Mouse (Mus musculus) testis, adult 2 months (tissue): Measurements from ENCODE around the gene Endou. TPM values are rescaled to one million over a fixed set of nuclear protein-coding genes. Genes with fewer than 3 reads are reported as not detected.

Source experiments
- H3K27ac ChIP-seq: fragments of 200-500 bp; 2 replicates; pipeline ENCODE4 v1.5.1; 2012; ENCODE audit warnings: low read depth, low read length; ENCODE audit not compliant: control insufficient read depth, insufficient read depth
- H3K27me3 ChIP-seq: fragments of 200-500 bp; 2 replicates; pipeline ENCODE4 v1.6.1; 2012; ENCODE audit warnings: mild to moderate bottlenecking, low read length, moderate library complexity; ENCODE audit not compliant: control insufficient read depth, insufficient read depth
- H3K36me3 ChIP-seq: fragments of 200-500 bp; 2 replicates; pipeline ENCODE4 v1.6.1; 2012; ENCODE audit warnings: mild to moderate bottlenecking, low read length; ENCODE audit not compliant: control insufficient read depth, insufficient read depth
- H3K4me1 ChIP-seq: fragments of 200-500 bp; 2 replicates; pipeline ENCODE4 v1.6.1; 2012; ENCODE audit warnings: low read length; ENCODE audit not compliant: control insufficient read depth, insufficient read depth
- H3K4me3 ChIP-seq: fragments of 200-500 bp; 2 replicates; pipeline ENCODE4 v1.5.1; 2012; ENCODE audit warnings: low read depth, mild to moderate bottlenecking, low read length, moderate library complexity, mixed read lengths; ENCODE audit not compliant: control insufficient read depth
- CTCF ChIP-seq: fragments of 200-500 bp; IDR thresholded peaks from 2 replicates; pipeline ENCODE4 v1.5.1; 2012; ENCODE audit warnings: low read depth, mild to moderate bottlenecking, inconsistent platforms, low read length, moderate library complexity; ENCODE audit not compliant: control insufficient read depth, insufficient read depth, insufficient replicate concordance
- POLR2A ChIP-seq: fragments of 200-500 bp; IDR thresholded peaks from 2 replicates; pipeline ENCODE4 v1.6.1; 2012; ENCODE audit warnings: low read depth, mild to moderate bottlenecking, inconsistent platforms, low read length, moderate library complexity; ENCODE audit not compliant: control insufficient read depth
- polyA plus RNA-seq: library from polyadenylated mRNA; depleted of rRNA; stranded (reverse); fragments of >200 nt; gene quantifications from 2 replicates; pipeline ENCODE4 v1.2.3, GENCODE M21; 2012

Endou gene
- polyA plus RNA-seq, 1 experiment: 0.89 TPM

DNA sequence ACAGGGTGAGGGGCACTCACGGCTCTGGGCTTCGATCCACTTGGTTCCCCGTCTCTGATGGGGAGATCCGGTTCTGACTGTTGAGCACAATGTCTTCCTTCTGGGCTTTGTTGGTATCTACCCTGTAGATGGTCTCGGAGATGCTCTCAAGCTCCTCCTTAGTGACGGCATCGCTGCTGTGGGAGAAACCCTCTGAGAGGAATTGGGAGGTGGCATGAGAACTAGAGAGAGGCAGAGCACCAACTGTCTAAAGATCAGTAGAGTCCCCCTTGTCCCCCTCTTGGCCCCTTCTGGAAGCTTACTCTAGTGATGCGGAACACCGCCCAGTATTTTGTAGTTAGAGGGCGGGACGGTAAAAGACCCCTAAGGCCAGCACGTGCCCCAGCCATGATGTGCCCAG, 11.6 kb downstream of the Endou start:
- no peak overlapping the region for H3K27ac ChIP-seq
- peaks cover 6% of the 10 kb centered on the region for H3K4me1 ChIP-seq
- TF ChIP-seq POLR2A (no peak), CTCF (no peak)
- H3K4me3 ChIP-seq: no peak overlapping the region
- H3K36me3 ChIP-seq: no peaks in the 10 kb centered on the region
- no peaks in the 10 kb centered on the region for H3K27me3 ChIP-seq

- H3K27me3 ChIP-seq: no peaks in the 10 kb centered on the region
- TF ChIP-seq CTCF (no peak), POLR2A (no peak)
- no peaks in the 10 kb centered on the region for H3K36me3 ChIP-seq
- peaks cover 4% of the 10 kb centered on the region for H3K4me1 ChIP-seq
- peak overlapping the region; percentile 47; the same call in 1 of the 2 replicates for H3K27ac ChIP-seq
- no peak overlapping the region for H3K4me3 ChIP-seq
Measured at GRCm38 (mm10) chr15:97718535-97719155, 12.5 kb downstream of the Endou start.

DNA sequence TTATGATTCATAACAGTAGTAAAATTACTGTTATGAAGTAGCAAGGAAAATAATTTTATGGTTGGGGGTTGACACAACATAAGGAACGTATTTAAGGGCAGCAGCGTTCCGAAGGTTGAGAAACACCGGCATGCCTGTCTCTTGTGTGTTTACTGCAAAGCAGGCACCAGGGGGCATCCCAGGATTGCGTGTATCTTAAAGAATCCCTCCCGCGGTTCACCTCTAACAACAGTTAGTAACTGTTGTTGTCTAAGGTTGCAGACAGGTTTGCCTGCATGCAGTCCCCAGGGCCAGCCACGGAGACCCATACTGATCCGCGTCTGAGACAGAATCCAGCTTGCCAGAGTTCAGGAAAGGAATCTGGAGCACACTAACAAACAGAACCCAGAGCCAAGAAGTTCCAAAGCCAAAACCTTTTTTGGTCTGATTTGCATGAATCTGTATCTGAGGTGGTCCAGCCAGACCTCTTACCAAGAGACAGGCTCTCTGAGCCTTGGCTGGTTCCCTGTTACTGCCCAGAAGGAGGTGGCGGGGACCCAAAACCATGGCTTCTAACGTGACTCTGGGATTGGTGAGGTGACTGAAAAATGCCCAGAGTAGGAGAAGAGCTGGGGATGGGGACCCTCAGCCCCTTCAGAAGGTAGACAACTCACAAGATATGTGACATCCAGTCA, 13.1 kb downstream of the Endou start:
- H3K4me1 ChIP-seq: peaks cover 7% of the 10 kb centered on the region; the same call in 1 of the 2 replicates
- no peaks in the 10 kb centered on the region for H3K36me3 ChIP-seq
- H3K27ac ChIP-seq: peak overlapping the region; percentile 47; the same call in 1 of the 2 replicates
- no peak overlapping the region for H3K4me3 ChIP-seq
- no peaks in the 10 kb centered on the region for H3K27me3 ChIP-seq
- TF ChIP-seq CTCF (peak; percentile 56; the same call in 1 of the 2 replicates), POLR2A (no peak)

DNA sequence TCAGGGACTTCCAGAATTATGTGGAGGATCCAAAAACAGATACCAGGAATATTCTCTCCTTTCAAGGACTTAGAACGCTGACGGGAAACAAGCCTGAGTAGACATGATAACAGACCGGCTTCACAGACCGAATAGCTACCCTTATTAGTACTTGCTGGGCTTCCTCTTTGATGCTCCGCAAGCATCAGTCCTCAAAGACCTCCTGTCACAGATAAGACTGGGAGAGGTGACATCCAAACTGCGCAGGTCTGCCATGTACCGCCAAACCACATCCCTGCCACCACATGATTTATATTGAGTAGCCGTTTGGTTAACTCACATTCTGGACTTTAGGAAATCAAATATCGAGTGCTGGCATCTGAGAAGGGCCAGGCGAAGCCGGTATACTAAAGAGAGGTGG, 14.4 kb downstream of the Endou start:
- Histone ChIP-seq H3K4me3 (no peak overlapping the region), H3K36me3 (no peaks in the 10 kb centered on the region), H3K27me3 (no peaks in the 10 kb centered on the region), H3K27ac (peak overlapping the region; percentile 57), H3K4me1 (peaks cover 7% of the 10 kb centered on the region; the same call in 1 of the 2 replicates)
- TF ChIP-seq POLR2A: no peak
- no peak for TF ChIP-seq CTCF

- no peak overlapping the region for H3K4me3 ChIP-seq
- TF ChIP-seq POLR2A (no peak), CTCF (no peak)
- H3K4me1 ChIP-seq: peaks cover 7% of the 10 kb centered on the region; the same call in 1 of the 2 replicates
- no peak overlapping the region for H3K27ac ChIP-seq
- no peaks in the 10 kb centered on the region for H3K27me3 ChIP-seq
- H3K36me3 ChIP-seq: no peaks in the 10 kb centered on the region
Measured at GRCm38 (mm10) chr15:97715734-97716133, 15.4 kb downstream of the Endou start.

GRCm38 (mm10) chr15:97715083-97715482, 16.1 kb downstream of the Endou start:
- no peaks in the 10 kb centered on the region for H3K36me3 ChIP-seq
- no peak overlapping the region for H3K27ac ChIP-seq
- peaks cover 6% of the 10 kb centered on the region; the same call in 1 of the 2 replicates for H3K4me1 ChIP-seq
- no peak for TF ChIP-seq CTCF
- no peak for TF ChIP-seq POLR2A
- H3K4me3 ChIP-seq: no peak overlapping the region
- no peaks in the 10 kb centered on the region for H3K27me3 ChIP-seq

- no peaks in the 10 kb centered on the region for H3K27me3 ChIP-seq
- no peak overlapping the region for H3K4me3 ChIP-seq
- no peak for TF ChIP-seq POLR2A
- no peaks in the 10 kb centered on the region for H3K36me3 ChIP-seq
- H3K4me1 ChIP-seq: peaks cover 4% of the 10 kb centered on the region; the same call in 1 of the 2 replicates
- H3K27ac ChIP-seq: peak overlapping the region; percentile 10; the same call in 1 of the 2 replicates
Measured at GRCm38 (mm10) chr15:97712546-97712945, 18.6 kb downstream of the Endou start.
